Mouse (Mus musculus) gastrocnemius, postnatal 14 days (tissue): Measurements from ENCODE around the gene Bcas1. TPM values are rescaled to one million over a fixed set of nuclear protein-coding genes. Genes with fewer than 3 reads are reported as not detected.
A peak's percentile ranks its signal among the peaks of the same experiment; 100 is the strongest.

Experiments
- DNase-seq: peaks from one replicate; pipeline ENCODE4 v3.0.0; 2021; ENCODE audit warnings: mixed read lengths
- intact Hi-C: fragments of 180-260 bp; cut with DNase I; formaldehyde crosslinking; loops from one replicate; pipeline ENCODE4 v1.15.1; 2025; ENCODE audit warnings: low total_unique reads
- total RNA-seq, 2 experiments: library from RNA; stranded (reverse); gene quantifications; 2 replicates each; pipeline ENCODE4 v1.2.3; 2021

Gene Bcas1
- total RNA-seq, 2 experiments from 2014 or later, result 2.4 to 6.4 TPM

GRCm38 (mm10) chr2:170356667-170357374 lies 70.8 kb downstream of the Bcas1 start:
- DNase-seq, result no peak
- intact Hi-C loops, result no loop called here

- intact Hi-C loops, result loop anchor here (2.0 kb wide), 1 partner anchor 48 kb away; no protein-coding TSS in a partner anchor
- DNase-seq, result peak; percentile 73
These were observed 72.7 kb downstream of the Bcas1 start for GRCm38 (mm10) chr2:170354963-170355367.

- intact Hi-C loops, result no loop called here
- no peak for DNase-seq
These were observed 75.4 kb downstream of the Bcas1 start for GRCm38 (mm10) chr2:170352273-170352672.

- no peak for DNase-seq
- intact Hi-C loops, result no loop called here
These were observed 75.8 kb downstream of the Bcas1 start for GRCm38 (mm10) chr2:170351847-170352246.

GRCm38 (mm10) chr2:170349784-170350183 lies 77.9 kb downstream of the Bcas1 start:
- no peak for DNase-seq
- intact Hi-C loops, result loop anchor here (5.0 kb wide), 1 partner anchor 153 kb away; no protein-coding TSS in a partner anchor

- no peak for DNase-seq
- intact Hi-C loops, result loop anchor here (5.0 kb wide), 1 partner anchor 153 kb away; no protein-coding TSS in a partner anchor
These were observed 78.5 kb downstream of the Bcas1 start for GRCm38 (mm10) chr2:170349096-170349495.

GRCm38 (mm10) chr2:170347131-170347765 lies 80.4 kb downstream of the Bcas1 start:
- intact Hi-C loops, result loop anchor here (5.0 kb wide), 1 partner anchor 155 kb away; no protein-coding TSS in a partner anchor
- peak; percentile 37 for DNase-seq

GRCm38 (mm10) chr2:170345410-170345793 lies 82.2 kb downstream of the Bcas1 start:
- DNase-seq, result peak; percentile 32
- intact Hi-C loops, result loop anchor here (5.0 kb wide), 1 partner anchor 157 kb away; no protein-coding TSS in a partner anchor

- intact Hi-C loops, result loop anchor here (5.0 kb wide), 2 partner anchors 158 to 227 kb away; no protein-coding TSS in a partner anchor
These were observed 82.9 kb downstream of the Bcas1 start for GRCm38 (mm10) chr2:170344502-170345409.

GRCm38 (mm10) chr2:170343819-170344317 lies 83.8 kb downstream of the Bcas1 start:
- no peak for DNase-seq
- intact Hi-C loops, result loop anchor here (5.0 kb wide), 1 partner anchor 227 kb away; no protein-coding TSS in a partner anchor

More at GRCm38 (mm10) chr2:170344502-170345409, 82.9 kb downstream of the Bcas1 start:
- no peak for DNase-seq

GRCm38 (mm10) chr2:170343133-170343818 lies 84.4 kb downstream of the Bcas1 start:
- intact Hi-C loops, result loop anchor here (5.0 kb wide), 1 partner anchor 226 kb away; no protein-coding TSS in a partner anchor
- peak; percentile 85 for DNase-seq

- intact Hi-C loops, result loop anchor here (5.0 kb wide), 1 partner anchor 225 kb away; no protein-coding TSS in a partner anchor
- DNase-seq, result no peak
These were observed 85.3 kb downstream of the Bcas1 start for GRCm38 (mm10) chr2:170342312-170342830.

GRCm38 (mm10) chr2:170341179-170341578 lies 86.5 kb downstream of the Bcas1 start:
- intact Hi-C loops, result loop anchor here (5.0 kb wide), 1 partner anchor 224 kb away; no protein-coding TSS in a partner anchor
- DNase-seq, result no peak

GRCm38 (mm10) chr2:170336266-170336760 lies 91.3 kb downstream of the Bcas1 start:
- intact Hi-C loops, result no loop called here
- no peak for DNase-seq

GRCm38 (mm10) chr2:170335168-170335567 lies 92.5 kb downstream of the Bcas1 start:
- intact Hi-C loops, result no loop called here
- no peak for DNase-seq

GRCm38 (mm10) chr2:170331870-170332269 lies 95.8 kb downstream of the Bcas1 start:
- DNase-seq, result no peak
- intact Hi-C loops, result no loop called here

- DNase-seq, result peak; percentile 74
- intact Hi-C loops, result no loop called here
These were observed 97.2 kb downstream of the Bcas1 start for GRCm38 (mm10) chr2:170330466-170330865.

GRCm38 (mm10) chr2:170329921-170330320 lies 97.7 kb downstream of the Bcas1 start:
- no peak for DNase-seq
- intact Hi-C loops, result no loop called here
